Mouse (Mus musculus) heart, adult 2 months (tissue): ENCODE measurements around the gene Arhgap32.

Experiments used
- CTCF ChIP-seq: fragments of 200-600 bp; IDR thresholded peaks from 2 replicates; pipeline ENCODE4 v1.8.1; 2022; ENCODE audit warnings: antibody characterized with exemption, mild to moderate bottlenecking, moderate library complexity
- EP300 ChIP-seq: fragments of 200-500 bp; IDR thresholded peaks from 2 replicates; pipeline ENCODE4 v1.6.1; 2011; ENCODE audit warnings: low read depth, low read length, control low read depth; ENCODE audit not compliant: insufficient read depth
- POLR2A ChIP-seq: fragments of 200-500 bp; IDR thresholded peaks from 2 replicates; pipeline ENCODE4 v1.6.1; 2011; ENCODE audit warnings: mild to moderate bottlenecking, low read depth, low read length, control low read depth; ENCODE audit not compliant: insufficient read depth

GRCm38 (mm10) chr9:32216820-32217567 lies 101.1 kb downstream of the Arhgap32 start:
- TF ChIP-seq POLR2A (no peak), CTCF (no peak), EP300 (no peak)
